ENCODE assay signal across 17 mouse cellular contexts in genomic region chr12:76253591-76253990, GRCm38 (mm10). TPM values are rescaled to one million over a fixed set of nuclear protein-coding genes. Genes with fewer than 3 reads are reported as not detected.
"Had no signal": no experiment of that assay in that cellular context is flagged by ENCODE, and none has a peak within 500 bp of the region (broad histone marks: within the 10 kb centered on the region; RNA-seq: fewer than 3 reads in every experiment).

No protein-coding gene starts in this region.

- H3K9me3 ChIP-seq: kidney, embryonic 15.5 days; limb, embryonic 12.5 days; lung, embryonic 15.5 days; neural tube, embryonic 13.5 days had no signal

- H3K27ac ChIP-seq: limb, embryonic 12.5 days; lung, embryonic 15.5 days; neural tube, embryonic 13.5 days had no signal

- H3K4me2 ChIP-seq: lung, embryonic 15.5 days; neural tube, embryonic 13.5 days had no signal

- H3K4me3 ChIP-seq: kidney, embryonic 15.5 days; limb, embryonic 12.5 days; lung, embryonic 15.5 days; neural tube, embryonic 13.5 days had no signal

- H3K36me3 ChIP-seq: kidney, embryonic 15.5 days; limb, embryonic 12.5 days; lung, embryonic 15.5 days; neural tube, embryonic 13.5 days had no signal

- H3K9ac ChIP-seq: limb, embryonic 12.5 days; lung, embryonic 15.5 days; neural tube, embryonic 13.5 days had no signal

- H3K27me3 ChIP-seq: kidney, embryonic 15.5 days; limb, embryonic 12.5 days; lung, embryonic 15.5 days had no signal

- DNase-seq: kidney, adult 18-20 months; kidney, postnatal 4 days; liver; retina, postnatal 1 day; thymus, postnatal 4 days had no signal

RNA-seq across cellular contexts. Expression of gene Tex21, which starts 7.0 kb away (rescaled TPM):
- total RNA-seq: layer of hippocampus, adult 2 months; layer of hippocampus, postnatal 10 days; left cerebral cortex, postnatal 36 days had no signal
- polyA plus RNA-seq: intestine, embryonic 14.5 days; kidney, embryonic 15.5 days; limb, embryonic 12.5 days; liver, embryonic 16.5 days; lung, embryonic 15.5 days; midbrain, embryonic 14.5 days; neural tube, embryonic 13.5 days; spleen, adult 2 months; stomach, postnatal 0 days had no signal
